Mouse (Mus musculus) myocyte (in vitro differentiated cells): Measurements from ENCODE around the gene Cyp4a31.

ENCODE experiments used
- CEBPB ChIP-seq: IDR thresholded peaks from 2 replicates; pipeline ENCODE4 v1.6.1; 2011; ENCODE audit warnings: mild to moderate bottlenecking, moderate library complexity; ENCODE audit not compliant: poor library complexity, insufficient read depth, severe bottlenecking
- E2F4 ChIP-seq: IDR thresholded peaks from one replicate; pipeline ENCODE4 v1.6.1; 2011; ENCODE audit warnings: mild to moderate bottlenecking, control low read depth, moderate library complexity; ENCODE audit not compliant: insufficient read depth
- MAX ChIP-seq: IDR thresholded peaks from one replicate; pipeline ENCODE4 v1.6.1; 2011; ENCODE audit warnings: low read depth, mild to moderate bottlenecking, control low read depth
- MYOD1 ChIP-seq, 3 experiments: IDR thresholded peaks; one replicate each; pipeline ENCODE4 v1.6.1; 2011; ENCODE audit warnings: control low read depth in 2 of 3, low read depth in 2 of 3, mild to moderate bottlenecking in 2 of 3, moderate library complexity in 1 of 3; ENCODE audit not compliant: insufficient read length in 2 of 3, control insufficient read depth in 1 of 3
- MYOG ChIP-seq, 3 experiments: IDR thresholded peaks; one replicate each; pipeline ENCODE4 v1.6.1; 2011; ENCODE audit warnings: control low read depth in 2 of 3, low read depth in 2 of 3, mild to moderate bottlenecking in 2 of 3; ENCODE audit not compliant: insufficient read length in 2 of 3, control insufficient read depth in 1 of 3, insufficient read depth in 1 of 3
- POLR2A ChIP-seq: IDR thresholded peaks from one replicate; pipeline ENCODE4 v1.6.1; 2011; ENCODE audit warnings: low read depth, mild to moderate bottlenecking, control low read depth, moderate library complexity; ENCODE audit not compliant: insufficient read length
- POLR2AphosphoS2 ChIP-seq: IDR thresholded peaks from one replicate; pipeline ENCODE4 v1.6.1; 2011; ENCODE audit warnings: low read depth, control low read depth; ENCODE audit not compliant: insufficient read length
- REST ChIP-seq: IDR thresholded peaks from one replicate; pipeline ENCODE4 v1.6.1; 2011; ENCODE audit warnings: mild to moderate bottlenecking, control low read depth, moderate library complexity; ENCODE audit not compliant: insufficient read depth, insufficient read length
- SRF ChIP-seq: IDR thresholded peaks from one replicate; pipeline ENCODE4 v1.6.1; 2011; ENCODE audit warnings: low read depth; ENCODE audit not compliant: control insufficient read depth, insufficient read length
- USF1 ChIP-seq: IDR thresholded peaks from one replicate; pipeline ENCODE4 v1.6.1; 2011; ENCODE audit warnings: low read depth, mild to moderate bottlenecking, control low read depth, moderate library complexity

DNA sequence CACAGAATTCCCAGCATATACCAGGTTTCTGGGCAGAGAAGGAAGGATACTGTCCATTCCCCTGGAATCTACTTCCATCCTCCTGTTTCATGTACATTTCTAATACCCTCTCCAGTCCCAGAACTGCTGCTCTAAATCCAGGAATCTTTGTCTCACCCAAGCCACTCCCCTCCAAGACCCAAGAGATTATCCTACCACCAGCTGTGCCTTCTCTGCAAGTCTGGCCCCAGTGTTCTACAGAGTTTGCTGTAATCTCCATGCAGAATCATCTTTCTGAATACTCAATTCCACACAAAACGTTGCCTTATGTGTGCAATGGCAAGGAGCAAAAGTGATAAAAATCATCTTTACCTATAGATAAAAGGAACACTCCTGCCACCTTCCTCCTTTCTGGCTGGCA lies 18.3 kb upstream of the Cyp4a31 start:
- TF ChIP-seq MAX = no peak
- TF ChIP-seq POLR2A = no peak
- TF ChIP-seq MYOD1 (IDR thresholded peaks at IDR 0.05; ENCODE audit: control insufficient read depth in 1 of 3, insufficient read length in 2 of 3, low read depth in 2 of 3) = no peak
- TF ChIP-seq REST = no peak
- no peak for TF ChIP-seq USF1
- no peak for TF ChIP-seq CEBPB
- no peak for TF ChIP-seq SRF
- TF ChIP-seq E2F4 = no peak
- no peak for TF ChIP-seq POLR2AphosphoS2
- TF ChIP-seq MYOG (IDR thresholded peaks at IDR 0.05; ENCODE audit: control insufficient read depth in 1 of 3, insufficient read depth in 1 of 3, insufficient read length in 2 of 3, low read depth in 2 of 3) = no peak
